Mouse (Mus musculus) activated CD4-positive, CD25-positive, alpha-beta regulatory T cell (primary cell): ENCODE data around the gene Gm9817. TPM values are rescaled to one million over a fixed set of nuclear protein-coding genes. Genes with fewer than 3 reads are reported as not detected.

ENCODE experiments used
- polyA plus RNA-seq, 2 experiments: library from polyadenylated mRNA; unstranded; fragments of 100-300 nt; shearing (Covaris generic); gene quantifications; one replicate each; pipeline ENCODE4 v1.2.1; 2017

The Gm9817 gene
- under 1 TPM; 0.10 to 0.17 TPM for polyA plus RNA-seq

GRCm38 (mm10) chr13:45078392-45078791, at the start of gene Gm9817:
Gm9817 (plus strand) TSS chr13:45078692.

Other genes with a start within 250 kb of the Gm9817 start
- gene Dtnbp1, start 76.5 kb upstream of the Gm9817 start, polyA plus RNA-seq, result 10 to 100 TPM; 58.2 to 66.4 TPM